Mouse (Mus musculus) erythroid progenitor cell, adult 5-6 weeks (primary cell): ENCODE data around the gene Zbtb32. TPM values are rescaled to one million over a fixed set of nuclear protein-coding genes. Genes with fewer than 3 reads are reported as not detected.
A peak's percentile ranks its signal among the peaks of the same experiment; 100 is the strongest.

Experiments
- ATAC-seq: replicated peaks from 2 replicates; pipeline ENCODE4 v1.8.0; 2016; ENCODE audit warnings: moderate number of reproducible peaks, mild to moderate bottlenecking, moderate TSS enrichment, inconsistent platforms; ENCODE audit not compliant: poor library complexity, low FRiP score, severe bottlenecking
- total RNA-seq, 2 experiments: library from RNA; stranded (forward) in 1 of 2; stranded (reverse) in 1 of 2; fragments of 150-400 nt in 1 of 2; fragments of 186-747, 209-891 nt in 1 of 2; gene quantifications; 2 replicates each; pipeline versions ENCODE4 v1.2.3 to v1.2.4; 2015 to 2017; ENCODE audit warnings: low replicate concordance in 2 of 2

Gene Zbtb32
- not detected in 2 replicates for total RNA-seq (2015; ENCODE audit: low replicate concordance)
- total RNA-seq (2017; ENCODE audit: low replicate concordance) = 0.39 TPM in 1 of 2 replicates, not detected in the other

DNA sequence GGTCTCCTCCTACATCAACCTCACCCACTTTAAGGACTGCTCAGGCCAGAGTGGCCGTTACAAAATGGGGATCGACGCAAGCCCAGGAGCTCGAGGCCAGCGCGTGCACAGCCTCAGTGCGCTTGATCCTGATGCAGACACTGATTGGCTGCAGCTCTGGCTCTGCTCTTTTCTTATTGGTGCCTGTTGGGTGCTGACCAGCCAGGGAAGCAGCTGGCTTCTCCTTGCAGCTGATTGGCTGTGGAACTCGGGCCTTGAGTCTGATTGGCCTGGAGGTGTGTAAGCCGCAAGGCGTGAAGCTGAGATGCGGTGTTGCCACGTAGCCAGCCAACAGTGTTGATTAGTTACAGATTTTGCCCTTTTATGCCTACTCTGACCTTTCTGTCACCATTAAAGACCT is at the start of gene Zbtb32:
TSS of gene Zbtb32 (minus strand) at position 124 of the 400 bp plus-strand sequence.
- no peak for ATAC-seq

DNA sequence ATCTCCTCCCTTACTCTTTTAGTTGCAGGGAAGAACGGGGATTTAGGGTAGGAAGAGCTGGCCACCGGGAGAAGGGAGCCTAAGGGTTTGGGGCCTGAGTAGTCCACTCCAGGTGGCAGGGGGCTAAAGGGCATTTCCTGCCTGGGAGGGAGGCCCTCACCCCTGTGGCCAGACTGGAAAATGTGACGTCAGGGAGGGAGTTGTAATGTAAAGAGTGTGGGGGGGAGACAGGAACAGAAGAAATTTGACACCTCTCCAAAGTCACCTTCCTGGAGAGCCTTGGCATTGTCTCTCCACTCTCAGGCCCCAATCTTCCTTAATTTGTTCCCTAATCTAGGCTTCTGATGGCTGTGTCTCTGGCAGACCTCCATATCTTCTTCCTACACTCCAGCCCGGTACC is 40.4 kb upstream of the Zbtb32 start:
- ATAC-seq = no peak

- ATAC-seq = no peak
These were observed 37.7 kb upstream of the Zbtb32 start for GRCm38 (mm10) chr7:30636395-30636794.

GRCm38 (mm10) chr7:30635752-30636151 is 37.0 kb upstream of the Zbtb32 start, which contains the start of gene Etv2:
Etv2 (minus strand) TSS chr7:30635852.
- no peak for ATAC-seq

DNA sequence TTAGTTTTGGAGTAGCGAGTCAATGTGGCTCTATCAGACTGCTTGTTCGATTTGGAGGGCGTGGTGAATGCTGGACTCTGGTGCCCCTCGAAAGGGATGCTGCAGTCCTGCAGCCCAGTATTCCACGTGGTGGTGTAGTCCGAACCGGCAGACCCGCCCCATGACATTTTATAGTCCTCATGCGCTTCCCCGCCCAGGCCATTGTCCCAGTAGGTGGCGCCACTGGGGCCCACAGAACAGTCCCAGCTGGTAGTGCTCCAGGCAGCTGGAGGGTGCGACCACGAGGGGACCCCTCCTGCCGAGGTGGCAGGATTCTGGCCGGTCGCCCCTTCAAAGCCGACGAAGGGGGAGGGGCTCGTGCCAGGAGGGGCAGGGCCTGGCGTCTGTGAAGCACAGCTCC is 35.9 kb upstream of the Zbtb32 start:
- peak; percentile 67 for ATAC-seq

GRCm38 (mm10) chr7:30633762-30634412 is 35.2 kb upstream of the Zbtb32 start:
- ATAC-seq = no peak

GRCm38 (mm10) chr7:30629013-30629412 is 30.3 kb upstream of the Zbtb32 start:
- ATAC-seq = no peak

GRCm38 (mm10) chr7:30626647-30627046 is 27.9 kb upstream of the Zbtb32 start:
- no peak for ATAC-seq

- ATAC-seq = peak; percentile 98
These were observed 27.0 kb upstream of the Zbtb32 start, which contains the start of gene Cox6b1 for GRCm38 (mm10) chr7:30625530-30626384. Cox6b1 (minus strand) TSS chr7:30626151.

GRCm38 (mm10) chr7:30619202-30619601 is 20.5 kb upstream of the Zbtb32 start:
- peak; percentile 67; the same call in 1 of the 2 replicates for ATAC-seq

- ATAC-seq = no peak
These were observed 19.9 kb upstream of the Zbtb32 start for GRCm38 (mm10) chr7:30618658-30619057.

DNA sequence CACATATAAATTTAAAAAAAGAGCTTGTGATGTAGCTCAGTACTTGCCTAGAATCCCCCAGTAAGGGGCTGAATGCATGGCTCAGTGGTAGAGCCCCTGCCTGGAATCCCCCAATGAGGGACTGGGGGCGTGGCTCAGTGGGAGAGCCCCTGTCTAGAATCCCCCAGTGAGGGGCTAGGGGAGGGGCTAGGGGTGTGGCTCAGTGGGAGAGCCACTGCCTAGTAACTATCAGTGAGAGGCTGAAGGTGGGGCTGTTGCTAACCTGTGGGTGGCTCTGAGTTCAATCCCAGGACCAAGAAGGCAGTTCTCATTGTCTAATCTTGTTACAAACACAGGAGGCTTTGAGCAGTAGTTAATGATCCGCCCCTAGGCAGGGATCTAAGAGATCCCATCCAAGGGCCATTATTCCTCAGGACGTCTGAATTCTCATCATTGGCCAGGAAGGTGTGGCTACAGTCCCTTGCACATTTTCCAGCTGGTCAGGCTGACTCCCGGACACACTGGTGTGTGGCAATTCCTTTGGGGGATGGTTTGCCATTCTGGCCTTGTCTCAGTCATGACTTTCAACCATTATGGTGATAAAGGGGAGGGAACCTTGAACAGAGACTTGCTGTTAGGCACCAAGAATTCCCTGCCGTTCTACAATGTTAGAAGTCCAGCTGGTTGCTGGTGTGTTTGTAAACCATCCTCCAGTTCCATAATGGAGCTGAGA is 16.5 kb upstream of the Zbtb32 start:
- no peak for ATAC-seq

DNA sequence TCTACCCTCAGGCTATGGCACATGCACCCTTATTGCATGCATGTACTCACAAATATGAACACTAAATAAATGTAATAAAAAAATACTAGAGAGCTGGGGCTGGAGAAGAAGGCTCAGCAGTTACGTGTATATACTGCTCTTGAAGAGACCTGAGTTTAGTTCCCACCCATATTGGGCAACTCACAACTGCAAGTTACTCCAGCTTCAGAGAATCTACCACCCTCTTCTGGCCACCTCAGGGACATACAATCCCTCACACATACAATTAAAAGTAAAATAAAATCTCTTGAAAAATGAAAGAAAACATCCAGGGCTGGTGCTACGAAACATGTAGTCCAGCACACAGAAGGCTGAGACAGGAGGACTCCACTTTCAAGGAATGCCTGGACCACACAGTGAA is 15.7 kb upstream of the Zbtb32 start:
- no peak for ATAC-seq

DNA sequence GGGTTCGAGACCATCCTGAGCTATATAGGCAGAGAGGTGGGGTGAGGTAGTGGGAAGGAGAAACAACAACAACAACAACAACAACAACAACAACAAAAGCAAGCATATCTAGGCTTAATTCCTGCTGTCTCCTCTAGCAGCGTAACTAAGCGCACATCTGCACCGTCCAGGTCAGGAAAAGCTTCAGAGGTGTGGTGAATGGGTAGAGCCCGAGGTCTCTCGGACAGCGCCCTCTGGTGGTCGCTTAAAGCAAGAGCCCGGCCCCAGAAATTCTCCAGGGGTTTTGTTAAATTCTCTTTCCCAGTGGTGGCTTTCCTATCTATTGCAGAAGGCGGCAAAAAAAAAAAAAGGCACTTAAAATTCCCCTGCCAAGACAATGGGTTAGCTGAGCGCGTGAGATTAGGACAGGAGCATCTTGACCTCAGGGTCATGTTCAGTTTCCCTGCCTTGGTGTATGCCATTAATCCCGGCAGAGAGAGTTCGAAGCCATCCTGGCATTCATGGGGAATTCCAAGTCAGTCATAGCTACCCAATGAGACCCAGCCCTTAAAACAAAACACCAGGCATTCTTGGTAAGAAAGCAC is 14.9 kb upstream of the Zbtb32 start:
- ATAC-seq = peak; percentile 79

DNA sequence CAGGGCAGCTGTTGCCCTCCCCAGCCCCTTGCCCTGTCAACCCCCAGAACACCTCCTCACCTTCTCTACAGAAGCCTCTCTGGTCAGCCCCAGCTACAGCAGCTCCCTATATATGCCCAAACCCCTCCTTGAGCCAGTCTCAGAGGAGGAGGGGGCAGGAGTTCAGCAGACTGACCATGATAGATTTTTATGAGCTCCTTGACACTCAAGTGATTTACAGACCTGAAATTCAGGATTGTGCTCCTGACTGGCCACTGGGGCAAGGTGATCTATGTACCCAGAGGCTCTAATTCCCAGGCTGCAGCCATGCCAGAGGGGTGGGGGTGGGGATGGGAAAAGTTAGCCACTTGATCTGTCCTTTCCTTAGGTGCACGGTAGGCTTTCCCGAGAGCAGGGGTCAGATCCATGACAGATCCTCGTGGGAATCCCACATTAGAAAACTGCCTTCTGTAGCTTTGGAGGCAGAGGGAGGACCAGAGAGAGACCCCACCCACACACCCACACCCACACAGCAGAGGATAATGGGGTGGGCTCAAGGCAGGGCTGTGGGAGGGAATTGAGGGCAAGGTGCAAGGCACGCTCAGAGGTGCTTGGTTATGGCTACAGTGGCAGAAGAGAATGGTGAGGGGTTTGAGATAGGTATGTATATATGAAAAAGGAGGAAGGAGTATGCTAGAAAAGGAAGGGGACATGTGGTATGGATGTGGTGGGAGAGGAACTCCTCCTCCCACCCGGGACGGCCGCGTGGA is 14.1 kb upstream of the Zbtb32 start, which contains the start of gene Upk1a:
TSS of gene Upk1a (minus strand) at position 194 of the 749 bp plus-strand sequence.
- ATAC-seq = no peak

DNA sequence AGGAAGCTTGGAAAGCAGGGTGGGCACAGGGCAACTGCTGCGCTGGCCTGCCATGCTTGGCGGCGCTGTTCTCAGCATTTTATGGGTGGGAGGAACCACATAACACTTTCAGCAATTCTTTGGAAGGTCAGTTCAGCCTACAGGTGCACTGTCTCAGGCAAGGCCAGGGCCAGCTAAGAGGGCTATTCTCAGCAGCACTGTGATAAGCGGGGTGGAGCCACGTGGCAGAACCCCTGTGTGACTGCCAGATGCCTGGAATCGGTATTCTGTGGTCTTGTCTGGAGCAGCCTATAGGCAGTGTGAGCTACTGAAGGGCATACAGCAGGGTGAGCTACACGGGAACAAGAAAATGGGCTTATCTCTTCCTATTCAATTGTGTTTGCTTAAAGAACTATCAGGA is 11.3 kb upstream of the Zbtb32 start:
- ATAC-seq = no peak

DNA sequence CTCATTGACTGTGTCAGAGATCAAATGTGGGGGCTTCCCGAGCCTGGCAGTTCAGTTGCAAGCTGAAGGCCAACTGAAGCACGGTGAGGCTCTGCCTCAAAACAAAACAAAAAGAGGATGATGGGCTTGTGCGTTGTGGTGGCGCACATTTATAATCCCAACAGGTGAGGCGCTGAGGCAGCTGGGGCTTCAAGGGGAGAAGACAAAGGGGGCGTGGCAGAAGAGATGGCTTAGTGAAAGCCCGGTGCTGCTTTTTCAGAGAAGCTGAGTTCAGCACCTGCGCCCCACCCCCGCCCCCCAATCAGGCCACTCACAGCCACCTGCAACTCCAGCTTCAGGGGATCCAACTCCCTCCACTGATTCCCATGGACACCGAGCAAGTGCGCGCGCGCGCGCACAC is 9.8 kb upstream of the Zbtb32 start:
- no peak for ATAC-seq

DNA sequence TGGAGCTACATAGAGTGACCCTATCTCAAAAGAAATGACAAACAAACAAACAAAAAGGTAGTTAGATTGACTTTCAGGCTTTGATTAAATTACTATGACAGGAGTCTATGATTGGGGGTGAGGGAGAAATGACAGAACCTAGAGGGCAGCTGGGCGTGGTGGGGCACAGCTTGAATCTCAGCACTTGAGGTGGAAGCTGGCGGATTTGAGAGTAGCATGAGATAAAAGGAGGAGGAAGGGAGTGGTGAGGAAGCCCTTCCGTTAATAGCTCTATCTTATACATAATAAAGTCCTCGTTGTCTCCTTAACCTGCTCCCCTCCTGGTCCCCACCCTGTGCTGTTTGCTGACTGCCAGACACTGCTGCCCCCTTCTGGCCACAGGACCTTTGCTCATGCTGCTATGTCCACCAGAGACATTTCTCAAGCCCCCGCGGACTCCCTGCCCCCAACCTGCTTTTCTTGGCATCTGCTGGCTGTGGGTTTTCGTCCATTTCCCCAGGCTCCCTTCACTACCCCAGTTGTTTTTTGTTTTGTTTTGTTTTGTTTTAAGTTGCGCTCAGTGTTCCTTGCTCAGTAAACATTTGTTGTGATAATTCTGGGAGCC is 9.1 kb upstream of the Zbtb32 start:
- peak; percentile 70; the same call in 1 of the 2 replicates for ATAC-seq

GRCm38 (mm10) chr7:30604944-30605343 is 6.2 kb upstream of the Zbtb32 start:
- ATAC-seq = no peak
